Mouse (Mus musculus) left cerebral cortex, postnatal 36 days (tissue): ENCODE results near the gene Pik3ap1. TPM values are rescaled to one million over a fixed set of nuclear protein-coding genes. Genes with fewer than 3 reads are reported as not detected.
"Not testable (repeated sequence)": the region's sequence is repeated elsewhere in the genome, so short reads cannot be mapped to it uniquely, and the experiment has no call there.

Experiments
- DNase-seq, 2 experiments: peaks; one replicate each; pipeline ENCODE4 v3.0.0; 2021 to 2022; ENCODE audit warnings: low spot score in 2 of 2, mixed read lengths in 1 of 2
- intact Hi-C: fragments of 180-260 bp; cut with DNase I; formaldehyde crosslinking; loops from one replicate; pipeline ENCODE4 v1.15.1; 2025
- total RNA-seq, 2 experiments: library from RNA; stranded (reverse); gene quantifications; 2 replicates each; pipeline ENCODE4 v1.2.3; 2021

Pik3ap1 gene
- total RNA-seq = 1 to 10 TPM; 1.8 to 2.8 TPM

GRCm38 (mm10) chr19:41384922-41385508 is at the start of gene Pik3ap1:
Gene Pik3ap1 (minus strand): TSS chr19:41385102.
- peak in 1 of 2 experiments; percentile 14 for DNase-seq
- intact Hi-C loops = no loop called here

GRCm38 (mm10) chr19:41431512-41432164 is 46.7 kb upstream of the Pik3ap1 start:
- DNase-seq, intact Hi-C loops: not testable (repeated sequence)

GRCm38 (mm10) chr19:41425927-41426772 is 41.2 kb upstream of the Pik3ap1 start:
- DNase-seq, intact Hi-C loops: not testable (repeated sequence)

GRCm38 (mm10) chr19:41421264-41421663 is 36.4 kb upstream of the Pik3ap1 start:
- DNase-seq = no peak
- intact Hi-C loops = no loop called here

- intact Hi-C loops = no loop called here
- DNase-seq = no peak
Measured at GRCm38 (mm10) chr19:41418786-41419185, 33.9 kb upstream of the Pik3ap1 start.

- no peak for DNase-seq
- intact Hi-C loops = no loop called here
Measured at GRCm38 (mm10) chr19:41417995-41418394, 33.1 kb upstream of the Pik3ap1 start.

- DNase-seq = no peak
- intact Hi-C loops = no loop called here
Measured at GRCm38 (mm10) chr19:41416201-41416600, 31.3 kb upstream of the Pik3ap1 start.

- intact Hi-C loops = no loop called here
Measured at GRCm38 (mm10) chr19:41402603-41403002, 17.7 kb upstream of the Pik3ap1 start.

GRCm38 (mm10) chr19:41390856-41391255 is 6.0 kb upstream of the Pik3ap1 start:
- intact Hi-C loops = no loop called here
- DNase-seq = no peak

More at GRCm38 (mm10) chr19:41402603-41403002, 17.7 kb upstream of the Pik3ap1 start:
- no peak for DNase-seq

GRCm38 (mm10) chr19:41389351-41389750 is 4.4 kb upstream of the Pik3ap1 start:
- no peak for DNase-seq
- intact Hi-C loops = no loop called here

GRCm38 (mm10) chr19:41388242-41388641 is 3.3 kb upstream of the Pik3ap1 start:
- no peak for DNase-seq
- intact Hi-C loops = no loop called here

- intact Hi-C loops = no loop called here
- no peak for DNase-seq
Measured at GRCm38 (mm10) chr19:41387262-41387661, 2.4 kb upstream of the Pik3ap1 start.

- no peak for DNase-seq
- intact Hi-C loops = no loop called here
Measured at GRCm38 (mm10) chr19:41384406-41384851, 473 bp downstream of the Pik3ap1 start.

GRCm38 (mm10) chr19:41382391-41382978 is 2.4 kb downstream of the Pik3ap1 start:
- intact Hi-C loops = no loop called here
- DNase-seq = no peak

GRCm38 (mm10) chr19:41381581-41382239 is 3.2 kb downstream of the Pik3ap1 start:
- DNase-seq = no peak
- intact Hi-C loops = no loop called here

- no peak for DNase-seq
- intact Hi-C loops = no loop called here
Measured at GRCm38 (mm10) chr19:41379195-41379594, 5.7 kb downstream of the Pik3ap1 start.

GRCm38 (mm10) chr19:41375791-41376190 is 9.1 kb downstream of the Pik3ap1 start:
- intact Hi-C loops = no loop called here
- no peak for DNase-seq

GRCm38 (mm10) chr19:41375096-41375495 is 9.8 kb downstream of the Pik3ap1 start:
- intact Hi-C loops = no loop called here

GRCm38 (mm10) chr19:41374658-41375057 is 10.2 kb downstream of the Pik3ap1 start:
- intact Hi-C loops = no loop called here
- no peak for DNase-seq

More at GRCm38 (mm10) chr19:41375096-41375495, 9.8 kb downstream of the Pik3ap1 start:
- no peak for DNase-seq
